Mouse (Mus musculus) limb, embryonic 12.5 days (tissue): Measurements from ENCODE around the gene Wdr24. TPM values are rescaled to one million over a fixed set of nuclear protein-coding genes. Genes with fewer than 3 reads are reported as not detected.

Source experiments
- ATAC-seq: fragments of 200-750 bp; cut with Nextera tagmentation; 2 replicates; pipeline ENCODE4 v1.8.0; 2017; ENCODE audit warnings: low read depth, moderate TSS enrichment; ENCODE audit not compliant: insufficient number of reproducible peaks, insufficient read depth, low FRiP score, low TSS enrichment
- H3K27ac ChIP-seq: fragments of 300-500 bp; sonication (generic); 2 replicates; pipeline ENCODE4 v1.5.1; 2016; ENCODE audit warnings: mild to moderate bottlenecking, moderate library complexity
- H3K27me3 ChIP-seq: fragments of 300-500 bp; sonication (generic); 2 replicates; pipeline ENCODE4 v1.6.1; 2016; ENCODE audit warnings: mild to moderate bottlenecking, moderate library complexity
- H3K36me3 ChIP-seq: fragments of 300-500 bp; sonication (generic); 2 replicates; pipeline ENCODE4 v1.6.1; 2016; ENCODE audit warnings: mild to moderate bottlenecking, moderate library complexity
- H3K4me1 ChIP-seq: fragments of 300-500 bp; sonication (generic); replicated peaks from 2 replicates; pipeline ENCODE4 v1.6.1; 2016
- H3K4me2 ChIP-seq: fragments of 300-500 bp; sonication (generic); 2 replicates; pipeline ENCODE4 v1.6.1; 2016; ENCODE audit warnings: mild to moderate bottlenecking, moderate library complexity
- H3K4me3 ChIP-seq: fragments of 300-500 bp; sonication (generic); replicated peaks from 2 replicates; pipeline ENCODE4 v1.5.1; 2016; ENCODE audit warnings: mild to moderate bottlenecking
- H3K9ac ChIP-seq: fragments of 300-500 bp; sonication (generic); replicated peaks from 2 replicates; pipeline ENCODE4 v1.6.1; 2016; ENCODE audit warnings: mild to moderate bottlenecking, moderate library complexity
- H3K9me3 ChIP-seq: fragments of 300-500 bp; sonication (generic); 2 replicates; pipeline ENCODE4 v1.6.1; 2016; ENCODE audit warnings: mild to moderate bottlenecking, moderate library complexity
- WGBS: fragments of 180-500 bp; shearing (Covaris S2); methylation state at CpG from one replicate; pipeline ENCODE4 v1.1.7; 2016; 5-methylcytosine and 5-hydroxymethylcytosine counted together
- polyA plus RNA-seq: library from polyadenylated mRNA; unstranded; fragments of >200 nt; fragmentation: Nextera tagmentation; extraction: Ambion mirVana; gene quantifications from 2 replicates; pipeline ENCODE4 v1.2.1, GENCODE M21; 2016

Wdr24 gene
- polyA plus RNA-seq, 1 experiment from 2014 or later = 30.9 TPM

DNA sequence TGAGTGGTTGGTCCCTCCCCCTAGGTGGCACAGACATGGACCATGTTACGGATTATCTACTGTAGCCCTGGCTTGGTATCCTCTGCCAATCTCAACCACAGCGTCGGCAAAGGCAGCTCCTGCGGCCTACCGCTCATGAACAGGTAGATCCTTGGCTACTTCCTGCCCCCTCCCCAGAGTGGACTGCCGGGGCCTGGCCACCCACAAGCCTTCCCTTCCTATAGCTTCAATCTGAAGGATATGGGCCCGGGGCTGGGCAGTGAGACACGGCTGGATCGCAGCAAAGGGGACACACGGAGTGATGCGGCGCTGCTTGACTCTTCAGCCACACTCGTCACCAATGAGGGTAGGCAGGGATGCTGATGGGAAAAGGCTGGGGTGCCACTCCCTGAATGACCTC, 3.6 kb downstream of the Wdr24 start:
- WGBS = 95% methylated on average over 13 of the region's 13 CpGs
- no peak overlapping the region for H3K9ac ChIP-seq
- no peak overlapping the region for H3K4me3 ChIP-seq
- no peaks in the 10 kb centered on the region for H3K9me3 ChIP-seq
- H3K4me2 ChIP-seq = no peak overlapping the region; the same call in 1 of the 2 replicates
- peaks cover 52% of the 10 kb centered on the region for H3K4me1 ChIP-seq
- no peak overlapping the region for H3K27ac ChIP-seq
- peaks cover 5% of the 10 kb centered on the region; the same call in 1 of the 2 replicates for H3K27me3 ChIP-seq
- peaks cover 53% of the 10 kb centered on the region for H3K36me3 ChIP-seq
- no peak for ATAC-seq

DNA sequence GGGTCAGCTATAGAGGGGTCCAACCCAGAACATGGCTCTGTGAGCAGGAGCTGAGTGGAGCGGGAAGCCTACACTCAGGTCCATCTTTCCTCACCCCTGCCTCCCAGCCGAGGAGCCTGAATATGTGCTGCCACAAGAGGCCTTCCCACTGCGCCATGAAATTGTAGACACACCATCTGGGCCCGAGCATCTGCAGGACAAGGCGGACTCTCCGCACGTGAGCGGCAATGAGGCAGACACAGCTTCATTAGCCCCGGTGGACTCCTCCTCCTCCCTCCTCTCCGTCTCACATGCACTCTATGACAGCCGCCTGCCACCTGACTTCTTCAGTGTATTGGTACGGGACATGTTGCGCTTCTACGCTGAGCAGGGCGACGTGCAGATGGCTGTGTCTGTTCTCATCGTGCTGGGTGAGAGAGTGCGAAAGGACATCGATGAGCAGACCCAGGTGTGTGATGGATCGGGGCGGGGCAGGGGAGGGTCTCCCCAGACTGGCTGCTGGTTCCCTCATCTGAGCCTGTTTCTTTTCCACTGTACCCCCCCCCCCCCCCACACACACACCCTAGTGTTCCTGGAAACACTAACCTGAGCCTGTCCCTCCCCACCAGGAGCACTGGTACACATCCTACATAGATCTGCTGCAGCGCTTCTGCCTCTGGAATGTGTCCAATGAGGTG, 4.3 kb downstream of the Wdr24 start:
- Histone ChIP-seq H3K4me2 (peak overlapping the region; percentile 87), H3K4me1 (peaks cover 53% of the 10 kb centered on the region), H3K27ac (no peak overlapping the region), H3K4me3 (peak overlapping the region; percentile 62), H3K9ac (no peak overlapping the region; the same call in 1 of the 2 replicates), H3K27me3 (0 out of 2 replicates have a peak, but pooled peaks cover under 1% of the 10 kb centered on the region), H3K36me3 (peaks cover 53% of the 10 kb centered on the region), H3K9me3 (no peaks in the 10 kb centered on the region)
- 92% methylated on average over 22 of the region's 22 CpGs for WGBS
- no peak for ATAC-seq

DNA sequence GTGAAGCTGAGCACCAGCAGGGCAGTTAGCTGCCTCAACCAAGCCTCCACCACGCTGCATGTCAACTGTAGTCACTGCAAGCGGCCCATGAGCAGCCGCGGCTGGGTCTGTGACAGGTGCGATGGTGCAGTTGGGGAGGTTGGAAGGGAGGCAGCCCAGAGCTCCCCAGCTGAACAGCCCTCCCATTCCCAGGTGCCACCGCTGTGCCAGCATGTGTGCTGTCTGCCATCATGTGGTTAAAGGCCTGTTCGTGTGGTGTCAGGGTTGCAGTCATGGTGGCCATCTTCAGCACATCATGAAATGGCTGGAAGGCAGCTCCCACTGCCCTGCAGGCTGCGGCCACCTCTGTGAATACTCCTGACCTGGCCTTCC, 4.8 kb downstream of the Wdr24 start:
- H3K4me2 ChIP-seq = peak overlapping the region; percentile 87
- H3K27ac ChIP-seq = peak overlapping the region; percentile 91
- H3K36me3 ChIP-seq = peaks cover 53% of the 10 kb centered on the region
- ATAC-seq = no peak
- H3K4me1 ChIP-seq = peaks cover 53% of the 10 kb centered on the region
- H3K4me3 ChIP-seq = peak overlapping the region; percentile 62
- no peaks in the 10 kb centered on the region for H3K9me3 ChIP-seq
- peak overlapping the region; percentile 75; the same call in 1 of the 2 replicates for H3K9ac ChIP-seq
- H3K27me3 ChIP-seq = no peaks in the 10 kb centered on the region
- 82% methylated on average over 8 of the region's 8 CpGs for WGBS

DNA sequence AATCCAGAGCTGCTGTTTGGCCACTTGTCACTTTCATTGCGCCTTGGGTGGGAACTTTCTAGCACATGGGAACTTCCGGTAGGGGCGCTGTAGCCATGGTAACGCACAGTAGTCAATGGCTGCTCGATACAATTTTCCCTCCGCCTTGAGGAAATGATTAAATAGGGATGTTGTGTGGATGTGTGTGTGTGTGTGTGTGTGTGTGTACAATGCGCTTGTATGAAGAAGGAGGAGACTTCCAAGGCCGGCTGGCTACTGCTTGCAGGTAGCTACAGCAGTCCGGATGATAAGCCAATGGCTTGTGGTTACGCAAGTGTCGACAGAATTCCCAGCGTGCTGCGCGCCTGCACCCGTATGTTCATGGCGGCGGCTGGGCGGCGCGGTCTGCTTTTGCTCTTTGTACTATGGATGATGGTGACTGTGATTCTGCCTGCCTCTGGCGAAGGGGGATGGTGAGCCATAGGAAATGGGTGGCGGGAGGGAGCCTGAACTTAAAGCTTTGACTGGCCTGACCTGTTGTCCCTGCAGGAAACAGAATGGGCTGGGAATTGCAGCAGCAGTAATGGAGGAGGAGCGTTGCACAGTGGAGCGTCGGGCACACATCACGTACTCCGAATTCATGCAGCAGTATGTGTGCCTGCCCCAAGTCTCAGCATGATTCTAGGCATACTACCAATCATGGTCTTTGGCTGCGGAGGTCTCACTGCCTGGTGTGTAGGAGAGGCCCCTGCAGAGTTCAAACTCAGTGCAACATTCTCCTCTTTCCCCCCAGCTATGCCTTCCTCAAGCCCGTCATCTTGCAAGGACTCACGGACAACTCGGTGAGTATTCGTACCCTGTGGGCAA, 5.5 kb downstream of the Wdr24 start, which contains the start of gene Jmjd8:
Gene Jmjd8 (plus strand): TSS at position 156 of the 846 bp plus-strand sequence.
- peak; percentile 6; the same call in 1 of the 2 replicates for ATAC-seq
- Histone ChIP-seq H3K36me3 (peaks cover 53% of the 10 kb centered on the region), H3K27ac (peak within 1 kb of the TSS; percentile 91), H3K4me2 (peak within 1 kb of the TSS; percentile 87), H3K9ac (peak within 1 kb of the TSS; percentile 75), H3K4me3 (peak within 1 kb of the TSS; percentile 62), H3K27me3 (no peaks in the 10 kb centered on the region), H3K4me1 (peaks cover 55% of the 10 kb centered on the region), H3K9me3 (no peaks in the 10 kb centered on the region)
- WGBS = 2% methylated on average over 32 of the region's 32 CpGs

DNA sequence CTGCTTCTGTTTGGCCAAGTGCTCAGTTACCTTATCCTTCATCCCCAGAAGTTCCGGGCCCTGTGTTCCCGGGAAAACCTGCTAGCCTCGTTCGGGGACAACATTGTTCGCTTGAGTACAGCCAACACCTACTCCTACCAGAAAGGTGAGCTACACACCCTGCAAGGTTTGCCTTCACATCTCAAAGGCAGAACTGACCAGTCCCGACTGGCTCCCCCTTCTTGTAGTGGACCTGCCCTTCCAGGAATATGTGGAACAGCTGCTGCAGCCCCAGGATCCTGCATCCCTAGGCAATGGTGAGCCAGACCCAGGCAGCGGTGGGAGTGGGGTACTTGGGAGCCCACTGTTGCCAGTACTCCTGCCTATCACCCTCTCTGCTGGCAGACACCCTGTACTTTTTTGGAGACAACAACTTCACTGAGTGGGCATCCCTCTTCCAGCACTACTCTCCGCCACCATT, 6.2 kb downstream of the Wdr24 start:
- no peaks in the 10 kb centered on the region for H3K9me3 ChIP-seq
- H3K36me3 ChIP-seq = peaks cover 55% of the 10 kb centered on the region
- H3K4me1 ChIP-seq = peaks cover 55% of the 10 kb centered on the region
- H3K27me3 ChIP-seq = no peaks in the 10 kb centered on the region
- peak overlapping the region; percentile 87 for H3K4me2 ChIP-seq
- peak overlapping the region; percentile 91 for H3K27ac ChIP-seq
- peak overlapping the region; percentile 75 for H3K9ac ChIP-seq
- ATAC-seq = no peak
- 43% methylated on average over 8 of the region's 8 CpGs for WGBS
- peak overlapping the region; percentile 62 for H3K4me3 ChIP-seq

DNA sequence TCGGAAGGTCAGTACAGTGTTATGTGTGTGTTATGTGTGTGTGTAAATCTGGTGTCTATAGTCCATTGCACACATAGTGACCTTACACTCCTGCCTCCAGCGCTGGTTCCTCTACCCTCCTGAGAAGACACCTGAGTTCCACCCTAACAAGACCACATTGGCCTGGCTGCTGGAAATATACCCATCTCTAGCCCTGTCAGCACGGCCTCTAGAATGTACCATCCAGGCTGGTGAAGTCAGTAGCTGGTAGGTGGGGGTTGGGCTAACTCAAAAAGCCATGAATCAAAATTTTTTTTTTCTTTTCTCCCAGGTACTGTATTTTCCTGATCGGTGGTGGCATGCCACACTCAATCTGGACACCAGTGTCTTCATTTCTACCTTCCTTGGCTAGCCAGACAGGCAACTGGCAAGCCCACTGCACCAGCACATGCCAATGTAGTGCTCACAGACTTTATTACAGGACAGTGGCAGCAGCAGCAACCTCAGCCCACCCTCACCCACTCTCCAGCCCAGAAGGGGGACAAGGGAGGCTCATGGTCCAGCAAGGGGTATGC, 6.8 kb downstream of the Wdr24 start:
- Histone ChIP-seq H3K4me2 (peak overlapping the region; percentile 87), H3K9me3 (no peaks in the 10 kb centered on the region), H3K27me3 (no peaks in the 10 kb centered on the region), H3K4me3 (peak overlapping the region; percentile 62; the same call in 1 of the 2 replicates), H3K36me3 (peaks cover 62% of the 10 kb centered on the region), H3K9ac (peak overlapping the region; percentile 75), H3K4me1 (peaks cover 55% of the 10 kb centered on the region), H3K27ac (no peak overlapping the region)
- WGBS = 84% methylated on average over 4 of the region's 4 CpGs
- ATAC-seq = no peak

DNA sequence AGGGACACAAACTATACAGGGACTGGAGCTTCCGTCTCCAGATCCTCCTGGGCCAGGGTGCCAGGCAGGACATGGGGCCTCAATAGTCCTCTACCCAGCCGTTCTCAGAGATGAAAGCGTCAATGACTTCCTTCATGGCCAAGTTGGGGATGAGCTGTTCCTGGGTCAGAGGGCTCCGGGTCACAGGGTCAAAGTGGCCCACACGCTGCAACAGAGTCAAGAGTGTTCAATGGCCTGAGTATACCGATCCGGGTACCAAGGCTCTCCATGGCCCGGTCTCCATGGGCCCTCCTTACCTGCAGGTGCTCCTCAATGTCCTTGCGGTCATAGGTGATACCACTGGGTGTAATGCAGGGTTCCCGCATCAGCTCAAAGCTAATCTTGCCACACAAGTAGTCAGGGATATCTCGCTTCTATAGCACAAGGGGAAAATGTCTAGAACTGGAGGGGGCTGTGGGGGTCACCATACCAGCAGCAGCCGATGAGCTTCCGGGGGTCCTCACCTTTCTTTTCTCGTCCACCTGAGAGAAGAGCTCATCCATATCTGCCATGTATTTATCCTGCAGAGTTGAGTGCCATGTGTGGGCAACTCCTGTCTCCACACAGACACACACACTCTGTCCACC, 7.5 kb downstream of the Wdr24 start:
- no peak for ATAC-seq
- no peaks in the 10 kb centered on the region for H3K27me3 ChIP-seq
- H3K9ac ChIP-seq = no peak overlapping the region; the same call in 1 of the 2 replicates
- no peaks in the 10 kb centered on the region for H3K9me3 ChIP-seq
- peaks cover 63% of the 10 kb centered on the region for H3K36me3 ChIP-seq
- H3K4me2 ChIP-seq = peak overlapping the region; percentile 98
- peak overlapping the region; percentile 74; the same call in 1 of the 2 replicates for H3K4me3 ChIP-seq
- 92% methylated on average over 14 of the region's 14 CpGs for WGBS
- peaks cover 52% of the 10 kb centered on the region for H3K4me1 ChIP-seq
- H3K27ac ChIP-seq = no peak overlapping the region

DNA sequence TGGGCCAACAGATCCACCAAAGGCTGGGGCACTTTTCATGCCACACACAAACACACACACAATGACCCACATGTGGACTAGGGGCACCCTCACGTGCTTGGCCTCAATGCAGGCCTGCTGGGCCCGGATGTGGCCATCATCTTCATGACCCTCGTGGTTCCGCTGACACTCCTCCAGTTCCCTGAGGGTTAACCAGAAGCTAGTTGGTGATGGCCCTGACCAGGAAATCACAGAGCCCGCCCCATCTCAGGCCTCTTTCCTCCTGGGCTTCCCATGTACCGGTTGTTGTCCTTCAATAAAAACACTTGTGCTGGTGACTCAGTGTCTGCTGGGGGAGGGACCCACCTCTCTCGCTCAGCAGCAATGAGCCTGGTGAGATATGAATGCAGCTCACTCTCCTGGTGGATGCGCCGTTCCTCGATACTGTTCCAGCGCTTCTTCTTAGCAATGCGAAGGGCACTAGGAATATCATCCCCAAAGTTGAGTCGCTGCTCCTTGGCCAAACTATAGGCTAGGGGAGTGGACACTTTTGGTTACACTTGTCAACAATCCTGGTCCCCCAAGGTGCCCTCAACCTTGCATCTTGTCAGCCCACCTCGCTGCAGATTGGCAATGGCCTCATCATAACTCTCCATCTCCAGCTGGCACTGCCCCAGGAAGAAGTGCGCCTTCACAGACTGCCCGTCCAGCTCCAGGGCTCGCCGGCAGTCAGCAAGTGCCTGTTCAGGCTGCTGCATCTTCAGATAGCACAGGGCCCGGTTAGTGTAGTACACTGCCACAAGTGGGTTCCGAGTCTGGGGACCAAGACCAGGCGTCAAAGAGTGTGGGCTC, 8.2 kb downstream of the Wdr24 start:
- H3K36me3 ChIP-seq = peaks cover 57% of the 10 kb centered on the region

DNA sequence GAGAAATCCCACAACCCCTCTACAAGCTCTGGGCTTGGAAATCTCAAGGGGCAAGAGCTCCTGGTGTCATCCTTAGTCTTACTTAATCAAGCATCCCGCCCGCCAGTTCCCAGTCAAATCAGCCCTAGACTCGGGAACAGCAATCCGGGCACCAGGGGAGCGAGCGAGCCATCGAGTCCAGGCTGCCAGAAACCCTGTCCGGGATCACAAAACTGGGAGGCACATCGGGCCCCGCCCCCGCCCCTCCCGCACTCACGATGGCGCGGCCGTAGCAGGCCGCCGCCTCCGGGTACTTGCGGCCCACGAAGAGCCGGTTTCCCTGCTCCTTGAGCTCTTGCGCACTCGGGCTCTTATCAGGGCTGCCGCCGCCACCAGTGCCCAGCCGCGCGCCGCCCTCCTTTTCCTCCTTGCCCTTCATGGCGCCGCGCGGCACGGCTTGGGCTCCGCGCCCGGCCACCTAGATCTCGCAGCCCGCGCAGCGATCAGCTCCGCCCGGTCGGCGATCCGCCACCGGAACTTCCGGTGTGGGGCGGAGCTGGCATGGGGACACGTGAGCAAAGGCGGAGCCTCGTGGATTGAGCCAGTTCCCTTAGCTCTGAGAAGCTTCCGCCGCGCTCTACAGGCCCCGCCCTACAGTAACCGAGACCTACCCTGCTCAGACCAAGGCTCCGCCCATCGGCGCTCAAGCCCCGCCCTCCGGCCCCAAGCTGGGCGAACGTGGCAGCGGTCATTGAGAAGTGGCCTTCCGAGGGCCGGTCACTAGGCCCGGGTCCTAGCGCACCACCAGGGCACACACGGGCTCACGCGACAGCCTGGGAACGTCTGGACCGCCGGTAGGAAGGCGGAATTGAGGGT, 9.2 kb downstream of the Wdr24 start:
- Histone ChIP-seq H3K36me3 (peaks cover 49% of the 10 kb centered on the region), H3K4me1 (peaks cover 68% of the 10 kb centered on the region), H3K9ac (peak overlapping the region; percentile 83), H3K9me3 (no peaks in the 10 kb centered on the region), H3K27me3 (no peaks in the 10 kb centered on the region), H3K4me2 (peak overlapping the region; percentile 98), H3K27ac (peak overlapping the region; percentile 94), H3K4me3 (peak overlapping the region; percentile 74)
- under 1% methylated on average over 76 of the region's 77 CpGs for WGBS
- ATAC-seq = peak; percentile 90

More for the DNA sequence above, 8.2 kb downstream of the Wdr24 start:
- Histone ChIP-seq H3K9ac (peak overlapping the region; percentile 83), H3K4me1 (peaks cover 58% of the 10 kb centered on the region), H3K4me2 (peak overlapping the region; percentile 98), H3K27me3 (no peaks in the 10 kb centered on the region), H3K4me3 (peak overlapping the region; percentile 74), H3K27ac (peak overlapping the region; percentile 88; the same call in 1 of the 2 replicates), H3K9me3 (no peaks in the 10 kb centered on the region)
- no peak for ATAC-seq
- WGBS = 62% methylated on average over 21 of the region's 21 CpGs
